In the genomic region with DNA sequence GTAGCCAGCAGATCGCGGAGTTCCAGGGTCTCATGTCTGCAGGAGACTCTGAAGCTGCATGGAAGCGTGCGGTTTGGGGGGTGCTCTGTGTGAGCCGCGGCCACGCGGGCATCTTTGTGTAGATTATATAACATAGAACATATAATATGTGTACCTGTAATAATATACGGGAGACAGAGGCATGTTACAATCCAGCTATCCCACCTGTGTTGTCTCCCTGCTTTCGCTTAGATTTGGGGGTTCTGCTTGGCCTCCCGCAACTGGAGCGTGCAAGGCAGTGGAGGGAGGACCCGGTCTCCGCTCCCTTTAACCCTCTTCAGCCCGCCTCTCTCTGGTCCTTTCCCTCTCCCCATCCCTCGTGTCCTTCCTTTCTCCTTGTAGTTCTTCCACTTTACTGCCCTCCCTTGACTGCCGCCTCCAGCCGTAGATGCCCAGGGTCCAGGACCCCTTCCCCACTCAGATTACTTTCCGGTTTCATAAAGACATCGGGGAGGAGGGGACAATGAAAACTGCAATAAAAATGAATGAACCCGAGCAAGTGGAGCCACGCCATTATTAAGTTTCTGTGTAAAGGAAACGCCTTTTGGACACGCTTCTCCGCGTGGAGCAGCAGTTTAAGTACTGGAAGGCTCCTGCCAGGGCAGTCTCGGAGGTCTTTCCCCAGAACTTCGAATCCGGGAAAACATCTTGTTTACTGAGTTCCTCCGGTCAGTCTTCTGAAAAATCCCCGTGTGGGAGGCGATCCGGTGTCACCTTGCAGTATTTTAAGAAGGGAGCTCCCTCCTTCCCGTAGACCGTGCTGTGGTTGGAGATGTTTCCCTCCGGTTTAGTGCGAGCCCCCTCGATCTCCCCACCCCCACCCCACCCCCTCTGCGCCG, we compare ENCODE assay signal across 8 mouse cellular contexts. TPM values are rescaled to one million over a fixed set of nuclear protein-coding genes. Genes with fewer than 3 reads are reported as not detected.
DNase-seq lines count a peak whose midpoint lies in the region; ATAC-seq and TF ChIP-seq lines count a peak whose summit lies in the region.

No protein-coding gene starts in this region.

- TF ChIP-seq POLR2A in lung, adult 2 months (IDR thresholded peaks at IDR 0.05; ENCODE audit: borderline replicate concordance, extremely low read depth, low read depth, low read length): no peak

- H3K36me3 ChIP-seq in forebrain, embryonic 15.5 days: no peaks in the 10 kb centered on the region
- no peaks in the 10 kb centered on the region for H3K36me3 ChIP-seq in hindbrain, postnatal 0 days (ENCODE audit: insufficient read depth, low read length)
- H3K36me3 ChIP-seq in midbrain, embryonic 16.5 days (ENCODE audit: control insufficient read depth, insufficient read depth, low read length): no peaks in the 10 kb centered on the region
- no peaks in the 10 kb centered on the region for H3K36me3 ChIP-seq in stomach, postnatal 0 days (ENCODE audit: control insufficient read depth, insufficient read depth, low read length)

- peak; percentile 29 for DNase-seq in lung, adult 2 months
- DNase-seq in lung, postnatal 36 days: no peak
- peak; percentile 61 to 69 for DNase-seq in cerebellum, adult 18-20 months
- peak; percentile 67 for DNase-seq in hindbrain, postnatal 0 days (ENCODE audit: low spot score)
- peak; percentile 36 for DNase-seq in left cerebral cortex, postnatal 4 days
- peak; percentile 49 for DNase-seq in stomach, postnatal 0 days (ENCODE audit: low spot score)

- no peak for TF ChIP-seq EP300 in stomach, postnatal 0 days (optimal IDR thresholded peaks at IDR 0.05)

- no peaks in the 10 kb centered on the region for H3K9me3 ChIP-seq in forebrain, embryonic 15.5 days
- H3K9me3 ChIP-seq in hindbrain, postnatal 0 days (ENCODE audit: low read length): no peaks in the 10 kb centered on the region
- no peaks in the 10 kb centered on the region for H3K9me3 ChIP-seq in midbrain, embryonic 16.5 days (replicated peaks; ENCODE audit: control insufficient read depth, low read length, poor library complexity, severe bottlenecking)
- H3K9me3 ChIP-seq in stomach, postnatal 0 days (ENCODE audit: control insufficient read depth, low read length): no peaks in the 10 kb centered on the region

- WGBS in lung, adult 2 months: under 1% methylated on average over 40 of the region's 40 CpGs
- WGBS in forebrain, embryonic 15.5 days: under 1% methylated on average over 40 of the region's 40 CpGs
- WGBS in hindbrain, postnatal 0 days: under 1% methylated on average over 40 of the region's 40 CpGs
- WGBS in midbrain, embryonic 16.5 days: 1% methylated on average over 40 of the region's 40 CpGs
- WGBS in stomach, postnatal 0 days: under 1% methylated on average over 40 of the region's 40 CpGs

- H3K27ac ChIP-seq in forebrain, embryonic 15.5 days (replicated peaks): peak overlapping the region; percentile 99
- peak overlapping the region; percentile 95 for H3K27ac ChIP-seq in hindbrain, postnatal 0 days
- peak overlapping the region; percentile 91 for H3K27ac ChIP-seq in midbrain, embryonic 16.5 days (ENCODE audit: low read length)
- peak overlapping the region; percentile 96 for H3K27ac ChIP-seq in stomach, postnatal 0 days (replicated peaks)

- peak overlapping the region; percentile 96 for H3K9ac ChIP-seq in forebrain, embryonic 15.5 days (replicated peaks)
- peak overlapping the region; percentile 98 for H3K9ac ChIP-seq in hindbrain, postnatal 0 days (replicated peaks; ENCODE audit: low read length)
- peak overlapping the region; percentile 99 for H3K9ac ChIP-seq in midbrain, embryonic 16.5 days (ENCODE audit: low read depth, low read length)
- peak overlapping the region; percentile 94 for H3K9ac ChIP-seq in stomach, postnatal 0 days (ENCODE audit: low read length)

- H3K27me3 ChIP-seq in forebrain, embryonic 15.5 days: no peaks in the 10 kb centered on the region
- no peaks in the 10 kb centered on the region for H3K27me3 ChIP-seq in hindbrain, postnatal 0 days (ENCODE audit: insufficient read depth, low read length)
- no peaks in the 10 kb centered on the region for H3K27me3 ChIP-seq in midbrain, embryonic 16.5 days (ENCODE audit: control insufficient read depth, insufficient read depth, low read depth, low read length)
- H3K27me3 ChIP-seq in stomach, postnatal 0 days (ENCODE audit: control insufficient read depth, insufficient read depth, low read length): no peaks in the 10 kb centered on the region

- peak overlapping the region; percentile 65 for H3K4me3 ChIP-seq in lung, adult 2 months (replicated peaks; ENCODE audit: extremely low read depth, low read depth, low read length)
- H3K4me3 ChIP-seq in forebrain, embryonic 15.5 days: peak overlapping the region; percentile 79
- peak overlapping the region; percentile 84 for H3K4me3 ChIP-seq in hindbrain, postnatal 0 days (ENCODE audit: low read length)
- H3K4me3 ChIP-seq in midbrain, embryonic 16.5 days (ENCODE audit: low read depth, low read length): peak overlapping the region; percentile 91
- peak overlapping the region; percentile 85 for H3K4me3 ChIP-seq in stomach, postnatal 0 days (ENCODE audit: low read depth, low read length)

- no peak for TF ChIP-seq CTCF in lung, adult 2 months (IDR thresholded peaks at IDR 0.05; ENCODE audit: insufficient read depth, low read length)
- no peak for TF ChIP-seq CTCF in hindbrain, postnatal 0 days (IDR thresholded peaks at IDR 0.05; ENCODE audit: low read depth)
- no peak for TF ChIP-seq CTCF in stomach, postnatal 0 days (IDR thresholded peaks at IDR 0.05; ENCODE audit: low read depth)

- H3K4me1 ChIP-seq in lung, adult 2 months (ENCODE audit: control insufficient read depth, insufficient read depth, low read length): 0 out of 2 replicates have a peak, but pooled peaks cover 3% of the 10 kb centered on the region
- H3K4me1 ChIP-seq in forebrain, embryonic 15.5 days: peaks cover 39% of the 10 kb centered on the region
- H3K4me1 ChIP-seq in hindbrain, postnatal 0 days (ENCODE audit: insufficient read depth, low read length): 0 out of 2 replicates have a peak, but pooled peaks cover 4% of the 10 kb centered on the region
- peaks cover 30% of the 10 kb centered on the region for H3K4me1 ChIP-seq in midbrain, embryonic 16.5 days (ENCODE audit: control insufficient read depth, insufficient read depth, low read length)
- peaks cover 2% of the 10 kb centered on the region; the same call in 1 of the 2 replicates for H3K4me1 ChIP-seq in stomach, postnatal 0 days (replicated peaks; ENCODE audit: control insufficient read depth, insufficient read depth)

- ATAC-seq in forebrain, embryonic 15.5 days (replicated peaks): peak; percentile 15
- ATAC-seq in hindbrain, postnatal 0 days: peak; percentile 27
- ATAC-seq in midbrain, embryonic 16.5 days: peak; percentile 36
- no peak for ATAC-seq in stomach, postnatal 0 days (ENCODE audit: low FRiP score, low TSS enrichment)

- intact Hi-C loops in left cerebral cortex, postnatal 4 days (cut with DNase I): loop anchor here (2.0 to 10.0 kb wide), 2 partner anchors 102 to 224 kb away; no protein-coding TSS in a partner anchor

- H3K4me2 ChIP-seq in forebrain, embryonic 15.5 days (replicated peaks): peak overlapping the region; percentile 69
- H3K4me2 ChIP-seq in hindbrain, postnatal 0 days (ENCODE audit: low read depth, low read length): peak overlapping the region; percentile 60
- peak overlapping the region; percentile 59 for H3K4me2 ChIP-seq in midbrain, embryonic 16.5 days (ENCODE audit: low read length)
- H3K4me2 ChIP-seq in stomach, postnatal 0 days (replicated peaks; ENCODE audit: low read depth): peak overlapping the region; percentile 88

RNA-seq across cellular contexts. Expression of a gene that starts 0.9 kb away (rescaled TPM):
- 11.3 and 25.1 TPM in 2 replicates for polyA plus RNA-seq in lung, adult 2 months (2012; rRNA removed)
- 34.6 and 39.9 TPM in 2 replicates for polyA plus RNA-seq in forebrain, embryonic 15.5 days (2015; fragmentation: Nextera tagmentation; extraction: Ambion mirVana)
- total RNA-seq in hindbrain, postnatal 0 days (2014; rRNA removed): 49.3 and 56.1 TPM in 2 replicates
- 38.0 and 40.8 TPM in 2 replicates for polyA plus RNA-seq in hindbrain, postnatal 0 days (2015; fragmentation: Nextera tagmentation; extraction: Ambion mirVana)
- 10 to 100 TPM; 51.5 to 60.3 TPM for total RNA-seq in left cerebral cortex, postnatal 4 days (2021)
- polyA plus RNA-seq in midbrain, embryonic 16.5 days (2015; fragmentation: Nextera tagmentation; extraction: Ambion mirVana): 42.5 and 46.7 TPM in 2 replicates
- 32.9 and 34.2 TPM in 2 replicates for polyA plus RNA-seq in stomach, postnatal 0 days (2015; fragmentation: Nextera tagmentation; extraction: Ambion mirVana)
